In the genomic region with DNA sequence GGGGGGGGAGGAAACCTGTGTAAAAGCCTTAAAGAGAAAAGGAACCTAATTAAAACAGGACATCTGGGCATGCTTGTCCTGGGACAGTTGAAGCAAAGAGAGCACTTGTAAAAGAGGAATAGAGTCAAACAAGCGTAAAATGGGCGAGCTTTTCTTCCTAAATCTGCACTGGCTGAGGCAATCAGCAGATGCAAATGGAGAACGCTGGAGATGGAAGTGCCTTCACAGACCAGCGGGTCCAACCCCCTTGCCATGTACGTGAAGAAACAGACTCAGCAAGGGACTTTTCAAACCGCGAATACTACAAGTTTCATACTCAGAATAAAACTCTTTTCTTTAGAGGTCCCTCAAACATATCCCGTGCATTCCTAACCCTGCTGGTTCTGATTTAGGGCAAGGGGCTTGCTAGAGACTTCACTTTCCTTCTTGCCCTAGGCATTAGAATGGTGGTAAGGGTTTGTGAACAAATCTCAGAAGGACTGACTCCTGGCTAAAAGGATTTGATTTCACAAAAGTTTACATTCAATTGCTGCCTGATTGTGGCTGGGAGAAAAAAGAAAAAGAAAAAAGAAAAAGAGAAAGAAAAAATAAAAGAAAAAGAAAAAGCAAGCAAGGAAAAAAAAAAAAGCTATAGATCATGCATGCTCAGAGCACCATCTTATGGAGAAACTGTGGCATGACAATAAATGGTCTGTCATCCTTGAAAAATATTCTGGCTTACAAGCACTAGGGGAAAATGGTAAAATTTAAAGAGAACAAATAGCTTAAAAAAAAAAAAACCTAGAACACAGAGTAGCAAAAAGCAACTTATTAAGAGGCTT, we compare ENCODE assay signal across 8 mouse cellular contexts.
DNase-seq lines count a peak whose midpoint lies in the region; ATAC-seq lines count a peak whose summit lies in the region.

No protein-coding gene starts in this region.

- DNase-seq in limb, embryonic 10.5 days (ENCODE audit: low spot score), result no peak
- DNase-seq in hindbrain, embryonic 11.5 days (ENCODE audit: low spot score), result peak; percentile 46
- DNase-seq in frontal cortex, postnatal 36 days (ENCODE audit: low spot score in 2 of 2), result no peak
- no peak for DNase-seq in left cerebral cortex, adult 9 months (ENCODE audit: low spot score in 2 of 2)
- no peak for DNase-seq in testis, postnatal 14 days (ENCODE audit: low spot score)

- H3K4me2 ChIP-seq in limb, embryonic 13.5 days (replicated peaks), result no peak overlapping the region
- H3K4me2 ChIP-seq in hindbrain, embryonic 11.5 days (replicated peaks; ENCODE audit: low read depth, low read length), result 0 out of 2 replicates have a peak overlapping the region, but pooled peaks have one; percentile 11
- H3K4me2 ChIP-seq in neural tube, embryonic 14.5 days (ENCODE audit: low read depth, low read length), result peak overlapping the region; percentile 23; the same call in 1 of the 2 replicates

- peak overlapping the region; percentile 15; the same call in 1 of the 2 replicates for H3K27ac ChIP-seq in limb, embryonic 13.5 days
- H3K27ac ChIP-seq in limb, embryonic 10.5 days, result no peak overlapping the region
- H3K27ac ChIP-seq in brown adipose tissue, adult 24 weeks (replicated peaks; ENCODE audit: low read depth, low read length), result no peak overlapping the region
- H3K27ac ChIP-seq in hindbrain, embryonic 11.5 days (ENCODE audit: low read depth, low read length), result no peak overlapping the region
- no peak overlapping the region for H3K27ac ChIP-seq in neural tube, embryonic 14.5 days (ENCODE audit: low read depth, low read length)

- H3K9ac ChIP-seq in limb, embryonic 13.5 days, result no peak overlapping the region
- H3K9ac ChIP-seq in hindbrain, embryonic 11.5 days (ENCODE audit: low read depth, low read length), result no peak overlapping the region
- no peak overlapping the region for H3K9ac ChIP-seq in neural tube, embryonic 14.5 days (replicated peaks; ENCODE audit: low read depth, low read length)

- no peak overlapping the region for H3K4me3 ChIP-seq in limb, embryonic 13.5 days
- no peak overlapping the region for H3K4me3 ChIP-seq in limb, embryonic 10.5 days
- peak overlapping the region; percentile 42 for H3K4me3 ChIP-seq in brown adipose tissue, adult 24 weeks (ENCODE audit: insufficient read depth, low read depth, low read length)
- H3K4me3 ChIP-seq in hindbrain, embryonic 11.5 days (ENCODE audit: low read depth, low read length), result no peak overlapping the region
- H3K4me3 ChIP-seq in neural tube, embryonic 14.5 days (ENCODE audit: low read depth, low read length), result no peak overlapping the region; the same call in 1 of the 2 replicates

- H3K4me1 ChIP-seq in limb, embryonic 13.5 days, result peaks cover 13% of the 10 kb centered on the region
- H3K4me1 ChIP-seq in limb, embryonic 10.5 days, result no peaks in the 10 kb centered on the region
- no peaks in the 10 kb centered on the region for H3K4me1 ChIP-seq in brown adipose tissue, adult 24 weeks (ENCODE audit: control insufficient read depth, insufficient read depth, insufficient read length, low read length)
- H3K4me1 ChIP-seq in hindbrain, embryonic 11.5 days (replicated peaks; ENCODE audit: control insufficient read depth, insufficient read depth, low read length), result no peaks in the 10 kb centered on the region
- peaks cover 3% of the 10 kb centered on the region; the same call in 1 of the 2 replicates for H3K4me1 ChIP-seq in neural tube, embryonic 14.5 days (ENCODE audit: control insufficient read depth, insufficient read depth, low read length)

- WGBS in limb, embryonic 13.5 days, result 39% methylated on average over 8 of the region's 8 CpGs
- 70% methylated on average over 8 of the region's 8 CpGs for WGBS in limb, embryonic 10.5 days
- 27% methylated on average over 8 of the region's 8 CpGs for WGBS in hindbrain, embryonic 11.5 days
- WGBS in neural tube, embryonic 14.5 days, result 22% methylated on average over 8 of the region's 8 CpGs

- 0 out of 2 replicates have a peak, but pooled peaks cover 3% of the 10 kb centered on the region for H3K27me3 ChIP-seq in limb, embryonic 13.5 days
- H3K27me3 ChIP-seq in limb, embryonic 10.5 days (ENCODE audit: low read depth, poor library complexity, severe bottlenecking), result peaks cover 25% of the 10 kb centered on the region
- no peaks in the 10 kb centered on the region for H3K27me3 ChIP-seq in hindbrain, embryonic 11.5 days (ENCODE audit: control insufficient read depth, insufficient read depth, low read length)
- no peaks in the 10 kb centered on the region for H3K27me3 ChIP-seq in neural tube, embryonic 14.5 days (ENCODE audit: control insufficient read depth, insufficient read depth, low read length)

- no peak for ATAC-seq in limb, embryonic 13.5 days (ENCODE audit: low FRiP score, low read depth)
- peak; percentile 75; the same call in 1 of the 2 replicates for ATAC-seq in hindbrain, embryonic 11.5 days (ENCODE audit: low FRiP score)
- peak; percentile 50; the same call in 1 of the 2 replicates for ATAC-seq in neural tube, embryonic 14.5 days (ENCODE audit: low read depth)

- H3K9me3 ChIP-seq in limb, embryonic 13.5 days, result no peaks in the 10 kb centered on the region
- no peaks in the 10 kb centered on the region for H3K9me3 ChIP-seq in limb, embryonic 10.5 days (replicated peaks)
- no peaks in the 10 kb centered on the region for H3K9me3 ChIP-seq in hindbrain, embryonic 11.5 days (ENCODE audit: control insufficient read depth, low read length)
- H3K9me3 ChIP-seq in neural tube, embryonic 14.5 days (ENCODE audit: control insufficient read depth, low read length), result no peaks in the 10 kb centered on the region

- no peaks in the 10 kb centered on the region for H3K36me3 ChIP-seq in limb, embryonic 13.5 days
- peaks cover 47% of the 10 kb centered on the region for H3K36me3 ChIP-seq in limb, embryonic 10.5 days
- H3K36me3 ChIP-seq in hindbrain, embryonic 11.5 days (ENCODE audit: control insufficient read depth, insufficient read depth, low read length), result no peaks in the 10 kb centered on the region
- no peaks in the 10 kb centered on the region for H3K36me3 ChIP-seq in neural tube, embryonic 14.5 days (ENCODE audit: control insufficient read depth, insufficient read depth, low read length)
